Mouse (Mus musculus): ENCODE measurements around the gene Cldn34b2. TPM values are rescaled to one million over a fixed set of nuclear protein-coding genes. Genes with fewer than 3 reads are reported as not detected.
A peak's percentile ranks its signal among the peaks of the same experiment; 100 is the strongest.
"Not testable (repeated sequence)": the region's sequence is repeated elsewhere in the genome, so short reads cannot be mapped to it uniquely, and the experiment has no call there.

The Cldn34b2 gene
- polyA plus RNA-seq, 1 experiment from 2014 or later = not detected

DNA sequence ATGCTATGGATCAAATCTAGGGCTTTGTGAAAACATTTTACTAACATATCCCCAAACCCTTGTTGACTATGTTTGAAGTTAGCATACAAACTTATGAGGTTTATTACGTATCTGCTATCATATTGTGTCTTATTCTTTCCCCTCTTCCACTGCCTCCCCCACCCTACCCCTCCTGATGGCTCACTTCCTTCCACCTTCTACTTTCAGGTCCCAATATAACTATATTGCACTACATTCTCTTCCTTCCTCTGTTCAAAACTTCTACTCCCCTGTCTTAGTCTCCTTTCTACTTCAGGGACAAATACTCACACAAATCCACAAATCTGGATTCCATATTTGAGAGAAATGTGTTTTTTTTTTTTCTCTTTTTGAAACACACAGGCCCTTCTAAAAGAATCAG is 35.3 kb upstream of the Cldn34b2 start:
- Histone ChIP-seq H3K4me1 (replicated peaks; ENCODE audit: control insufficient read depth, insufficient read depth, low read length) (no peaks in the 10 kb centered on the region), H3K36me3 (ENCODE audit: control insufficient read depth, insufficient read depth, low read length) (no peaks in the 10 kb centered on the region), H3K27ac (ENCODE audit: low read depth, low read length) (no peak overlapping the region), H3K27me3 (ENCODE audit: control insufficient read depth, insufficient read depth, low read length) (no peaks in the 10 kb centered on the region), H3K9me3 (ENCODE audit: control insufficient read depth, low read length) (no peaks in the 10 kb centered on the region), H3K4me2 (replicated peaks; ENCODE audit: low read depth, low read length) (no peak overlapping the region), H3K9ac (ENCODE audit: low read depth, low read length) (no peak overlapping the region), H3K4me3 (ENCODE audit: low read depth, low read length) (no peak overlapping the region)
- DNase-seq (ENCODE audit: low spot score) (no peak), ATAC-seq (ENCODE audit: low FRiP score) (no peak)
- 80% methylated on average over 1 of the region's 1 CpGs for WGBS

DNA sequence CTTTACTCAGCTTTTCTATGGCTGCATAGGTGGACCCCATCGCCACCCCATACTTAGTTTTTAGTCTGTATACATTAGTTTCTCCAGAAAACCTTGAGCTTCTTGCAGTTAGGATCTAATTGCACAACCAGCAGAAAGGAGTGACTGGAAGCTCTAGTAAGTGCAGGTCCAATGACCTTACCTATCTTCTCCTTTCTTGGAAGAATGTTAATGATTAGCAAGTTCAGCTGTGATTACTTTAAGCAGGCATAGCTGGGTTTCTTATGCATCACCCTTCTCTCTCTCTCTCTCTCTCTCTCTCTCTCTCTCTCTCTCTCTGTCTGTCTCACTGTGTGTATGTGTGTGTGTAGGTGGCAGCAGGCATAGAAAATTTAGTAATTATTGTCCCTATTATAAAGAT is 23.7 kb upstream of the Cldn34b2 start:
- no peak overlapping the region for H3K9ac ChIP-seq (ENCODE audit: low read depth, low read length)
- no peak overlapping the region for H3K4me3 ChIP-seq (ENCODE audit: low read depth, low read length)
- ATAC-seq (ENCODE audit: low FRiP score) = no peak
- no peaks in the 10 kb centered on the region for H3K9me3 ChIP-seq (ENCODE audit: control insufficient read depth, low read length)
- no peaks in the 10 kb centered on the region for H3K4me1 ChIP-seq (replicated peaks; ENCODE audit: control insufficient read depth, insufficient read depth, low read length)
- H3K27me3 ChIP-seq (ENCODE audit: control insufficient read depth, insufficient read depth, low read length) = no peaks in the 10 kb centered on the region
- H3K4me2 ChIP-seq (replicated peaks; ENCODE audit: low read depth, low read length) = no peak overlapping the region
- 88% methylated on average over 1 of the region's 1 CpGs for WGBS
- H3K27ac ChIP-seq (ENCODE audit: low read depth, low read length) = no peak overlapping the region
- no peak for DNase-seq (ENCODE audit: low spot score)
- H3K36me3 ChIP-seq (ENCODE audit: control insufficient read depth, insufficient read depth, low read length) = no peaks in the 10 kb centered on the region

DNA sequence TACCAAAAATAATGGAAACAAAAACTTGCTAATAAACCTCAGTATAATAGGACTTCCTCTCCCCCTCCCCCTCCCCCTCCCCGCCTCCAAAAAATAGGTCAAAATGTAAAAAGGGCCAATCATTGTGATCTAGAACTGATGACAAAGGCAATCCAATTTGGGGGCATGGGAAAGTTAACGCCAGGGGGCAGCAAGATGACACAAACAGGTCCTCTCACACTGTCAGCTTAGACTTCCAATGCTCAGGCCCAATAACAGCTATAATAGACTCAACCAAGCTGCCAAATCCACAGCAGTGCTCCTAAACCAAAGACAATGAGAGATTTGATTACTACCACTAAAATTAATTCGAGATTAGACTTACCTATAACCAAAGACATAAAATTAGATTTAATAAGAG is 16.5 kb upstream of the Cldn34b2 start:
- DNase-seq (ENCODE audit: low spot score) (peak; percentile 19), ATAC-seq (ENCODE audit: low FRiP score) (no peak)
- 16% methylated on average over 3 of the region's 3 CpGs for WGBS

DNA sequence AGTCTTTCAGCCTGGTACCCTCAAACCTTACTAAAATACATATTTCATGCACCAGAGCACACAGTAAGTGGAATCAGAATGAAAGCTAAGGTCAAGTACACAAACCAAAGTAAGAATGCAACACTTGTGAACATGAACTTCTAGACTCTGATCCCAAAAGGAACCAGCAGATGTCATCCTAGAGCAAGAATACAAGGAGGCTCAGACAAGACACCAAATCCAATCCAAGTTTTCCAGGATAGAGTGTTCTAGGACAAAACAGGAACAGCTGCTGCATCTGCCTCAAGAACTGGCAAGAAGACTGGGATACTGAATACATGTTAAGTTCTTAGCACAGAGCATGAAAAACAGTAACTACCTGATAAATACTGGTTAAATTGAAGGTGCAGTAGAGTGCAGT is 30.2 kb downstream of the Cldn34b2 start:
- Histone ChIP-seq H3K36me3 (ENCODE audit: control insufficient read depth, insufficient read depth, low read length) (no peaks in the 10 kb centered on the region), H3K4me3 (ENCODE audit: low read depth, low read length) (no peak overlapping the region), H3K4me1 (replicated peaks; ENCODE audit: control insufficient read depth, insufficient read depth, low read length) (no peaks in the 10 kb centered on the region), H3K27me3 (ENCODE audit: control insufficient read depth, insufficient read depth, low read length) (no peaks in the 10 kb centered on the region), H3K9ac (ENCODE audit: low read depth, low read length) (no peak overlapping the region), H3K4me2 (replicated peaks; ENCODE audit: low read depth, low read length) (no peak overlapping the region), H3K27ac (ENCODE audit: low read depth, low read length) (no peak overlapping the region), H3K9me3 (ENCODE audit: control insufficient read depth, low read length) (no peaks in the 10 kb centered on the region)
- no peak for ATAC-seq (ENCODE audit: low FRiP score)
- peak; percentile 4 for DNase-seq (ENCODE audit: low spot score)

More for the DNA sequence above, 16.5 kb upstream of the Cldn34b2 start:
- no peaks in the 10 kb centered on the region for H3K4me1 ChIP-seq (replicated peaks; ENCODE audit: control insufficient read depth, insufficient read depth, low read length)
- H3K9me3 ChIP-seq (ENCODE audit: control insufficient read depth, low read length) = no peaks in the 10 kb centered on the region
- no peak overlapping the region for H3K27ac ChIP-seq (ENCODE audit: low read depth, low read length)
- H3K36me3 ChIP-seq (ENCODE audit: control insufficient read depth, insufficient read depth, low read length) = no peaks in the 10 kb centered on the region
- H3K9ac ChIP-seq (ENCODE audit: low read depth, low read length) = no peak overlapping the region
- H3K4me2 ChIP-seq (replicated peaks; ENCODE audit: low read depth, low read length) = no peak overlapping the region
- no peak overlapping the region for H3K4me3 ChIP-seq (ENCODE audit: low read depth, low read length)
- H3K27me3 ChIP-seq (ENCODE audit: control insufficient read depth, insufficient read depth, low read length) = no peaks in the 10 kb centered on the region

DNA sequence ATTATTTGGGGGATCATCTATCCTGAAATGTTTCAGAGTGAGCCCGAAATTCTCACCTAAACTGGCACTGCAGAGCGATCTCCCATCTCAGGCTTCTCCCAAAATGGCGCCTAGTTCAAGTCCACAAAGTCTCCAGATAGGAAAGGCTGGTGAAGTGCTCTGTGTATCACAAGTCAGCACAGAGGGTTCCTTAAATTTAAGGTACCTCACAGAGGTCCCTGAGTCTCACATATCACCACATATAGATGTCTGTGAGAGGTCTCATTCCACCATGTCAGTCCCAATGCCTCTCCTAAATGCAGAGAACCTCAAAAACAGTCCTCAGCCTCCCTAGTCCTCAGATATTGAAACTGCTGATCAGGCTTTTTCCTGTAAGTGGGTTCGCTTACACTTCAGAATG is 34.6 kb downstream of the Cldn34b2 start, which contains the start of gene Magea2:
Gene Magea2, minus strand, starts transcription at position 101 of the 400 bp plus-strand sequence.
- H3K9ac ChIP-seq (ENCODE audit: low read depth, low read length); H3K36me3 ChIP-seq (ENCODE audit: control insufficient read depth, insufficient read depth, low read length); H3K27ac ChIP-seq (ENCODE audit: low read depth, low read length); H3K4me2 ChIP-seq (replicated peaks; ENCODE audit: low read depth, low read length); ATAC-seq (ENCODE audit: low FRiP score); H3K4me1 ChIP-seq (replicated peaks; ENCODE audit: control insufficient read depth, insufficient read depth, low read length); H3K9me3 ChIP-seq (ENCODE audit: control insufficient read depth, low read length); H3K4me3 ChIP-seq (ENCODE audit: low read depth, low read length); DNase-seq (ENCODE audit: low spot score); H3K27me3 ChIP-seq (ENCODE audit: control insufficient read depth, insufficient read depth, low read length): not testable (repeated sequence)
- WGBS = 82% methylated on average over 2 of the region's 4 CpGs

DNA sequence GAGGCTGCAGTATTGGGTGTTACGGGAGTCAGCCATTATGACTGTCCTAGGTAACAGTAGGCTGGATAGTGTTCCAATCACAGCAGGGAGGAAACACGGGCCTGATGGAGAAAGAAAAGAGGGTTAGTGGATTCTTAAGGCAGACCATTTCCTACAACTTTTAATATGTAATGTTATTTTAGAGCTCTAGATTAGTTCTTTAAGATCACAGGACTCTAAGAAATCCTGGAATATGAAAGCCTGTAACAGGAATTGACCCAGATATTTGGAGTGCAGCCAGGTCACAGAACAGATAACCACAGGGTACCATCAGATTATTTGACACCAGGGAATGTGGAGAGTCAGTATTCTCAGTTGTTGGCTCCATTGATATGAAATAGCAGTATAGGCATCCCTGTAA is 38.5 kb downstream of the Cldn34b2 start, which contains the start of gene Magea1:
Gene Magea1, minus strand, starts transcription at position 101 of the 400 bp plus-strand sequence.
- not testable (repeated sequence) for H3K9ac ChIP-seq (ENCODE audit: low read depth, low read length); H3K4me2 ChIP-seq (replicated peaks; ENCODE audit: low read depth, low read length); H3K27ac ChIP-seq (ENCODE audit: low read depth, low read length); H3K27me3 ChIP-seq (ENCODE audit: control insufficient read depth, insufficient read depth, low read length); H3K4me1 ChIP-seq (replicated peaks; ENCODE audit: control insufficient read depth, insufficient read depth, low read length); H3K9me3 ChIP-seq (ENCODE audit: control insufficient read depth, low read length); H3K36me3 ChIP-seq (ENCODE audit: control insufficient read depth, insufficient read depth, low read length); ATAC-seq (ENCODE audit: low FRiP score); DNase-seq (ENCODE audit: low spot score); H3K4me3 ChIP-seq (ENCODE audit: low read depth, low read length)
- WGBS = 100% methylated on average over 1 of the region's 2 CpGs

Other genes starting within 250 kb of the Cldn34b2 start
- gene Cldn34b1, start 238.1 kb downstream of the Cldn34b2 start, polyA plus RNA-seq (2014; fragmentation: Nextera tagmentation; extraction: Ambion mirVana) = not detected in 2 replicates
- not detected in 2 replicates for gene Magea6, start 192.4 kb downstream of the Cldn34b2 start, polyA plus RNA-seq (2014; fragmentation: Nextera tagmentation; extraction: Ambion mirVana)
- not detected in 2 replicates for gene Magea3, start 178.9 kb downstream of the Cldn34b2 start, polyA plus RNA-seq (2014; fragmentation: Nextera tagmentation; extraction: Ambion mirVana)
- not detected in 2 replicates for gene Magea8, start 132.6 kb downstream of the Cldn34b2 start, polyA plus RNA-seq (2014; fragmentation: Nextera tagmentation; extraction: Ambion mirVana)
- gene Magea5, start 65.3 kb downstream of the Cldn34b2 start, polyA plus RNA-seq (2014; fragmentation: Nextera tagmentation; extraction: Ambion mirVana) = not detected in 2 replicates
- not detected in 2 replicates for gene Magea1, start 38.6 kb downstream of the Cldn34b2 start, polyA plus RNA-seq (2014; fragmentation: Nextera tagmentation; extraction: Ambion mirVana)
- not detected in 2 replicates for gene Magea2, start 34.7 kb downstream of the Cldn34b2 start, polyA plus RNA-seq (2014; fragmentation: Nextera tagmentation; extraction: Ambion mirVana)
- gene Sat1, start 88.0 kb upstream of the Cldn34b2 start, polyA plus RNA-seq (2014; fragmentation: Nextera tagmentation; extraction: Ambion mirVana) = 84.2 and 87.3 TPM in 2 replicates
- gene Acot9, start 134.0 kb upstream of the Cldn34b2 start, polyA plus RNA-seq (2014; fragmentation: Nextera tagmentation; extraction: Ambion mirVana) = 28.1 and 29.7 TPM in 2 replicates
- 234 and 249 TPM in 2 replicates for gene Prdx4, start 212.3 kb upstream of the Cldn34b2 start, polyA plus RNA-seq (2014; fragmentation: Nextera tagmentation; extraction: Ambion mirVana)